Mouse (Mus musculus): ENCODE measurements at regions not wholly inside any gene's neighbourhood (a gene's known extent, or its start where the extent isn't known, plus 50 kb on each side); places are given as distances from the start of the nearest gene placed in this dataset.

- Histone ChIP-seq H3K4me3 (ENCODE audit: low read depth, low read length) (no peak overlapping the region), H3K9me3 (ENCODE audit: control insufficient read depth, low read length) (no peaks in the 10 kb centered on the region), H3K27ac (ENCODE audit: low read depth, low read length) (no peak overlapping the region), H3K36me3 (ENCODE audit: control insufficient read depth, insufficient read depth, low read length) (no peaks in the 10 kb centered on the region), H3K4me2 (replicated peaks; ENCODE audit: low read depth, low read length) (no peak overlapping the region), H3K27me3 (ENCODE audit: control insufficient read depth, insufficient read depth, low read length) (no peaks in the 10 kb centered on the region), H3K4me1 (replicated peaks; ENCODE audit: control insufficient read depth, insufficient read depth, low read length) (no peaks in the 10 kb centered on the region), H3K9ac (ENCODE audit: low read depth, low read length) (no peak overlapping the region)
- ATAC-seq (ENCODE audit: low FRiP score) = no peak
- no peak for DNase-seq (ENCODE audit: low spot score)
- 84% methylated on average over 3 of the region's 3 CpGs for WGBS
Observed at GRCm38 (mm10) chr4:21170734-21171133, 515.0 kb downstream of the Prdm13 start.

- H3K4me1 ChIP-seq (replicated peaks; ENCODE audit: control insufficient read depth, insufficient read depth, low read length) = no peaks in the 10 kb centered on the region
- H3K4me2 ChIP-seq (replicated peaks; ENCODE audit: low read depth, low read length) = no peak overlapping the region
- ATAC-seq (ENCODE audit: low FRiP score) = peak; percentile 57; the same call in 1 of the 2 replicates
Observed at GRCm38 (mm10) chr4:21162124-21162523, 523.6 kb downstream of the Prdm13 start.

GRCm38 (mm10) chr4:21125892-21126291 lies 559.9 kb downstream of the Prdm13 start:
- no peak overlapping the region for H3K4me2 ChIP-seq (replicated peaks; ENCODE audit: low read depth, low read length)
- H3K4me1 ChIP-seq (replicated peaks; ENCODE audit: control insufficient read depth, insufficient read depth, low read length) = no peaks in the 10 kb centered on the region
- no peaks in the 10 kb centered on the region for H3K27me3 ChIP-seq (ENCODE audit: control insufficient read depth, insufficient read depth, low read length)
- no peak overlapping the region for H3K9ac ChIP-seq (ENCODE audit: low read depth, low read length)
- H3K27ac ChIP-seq (ENCODE audit: low read depth, low read length) = no peak overlapping the region
- DNase-seq (ENCODE audit: low spot score) (no peak), ATAC-seq (ENCODE audit: low FRiP score) (no peak)
- no peak overlapping the region for H3K4me3 ChIP-seq (ENCODE audit: low read depth, low read length)
- no peaks in the 10 kb centered on the region for H3K36me3 ChIP-seq (ENCODE audit: control insufficient read depth, insufficient read depth, low read length)
- 81% methylated on average over 1 of the region's 1 CpGs for WGBS
- no peaks in the 10 kb centered on the region for H3K9me3 ChIP-seq (ENCODE audit: control insufficient read depth, low read length)

More at GRCm38 (mm10) chr4:21162124-21162523, 523.6 kb downstream of the Prdm13 start:
- Histone ChIP-seq H3K9me3 (ENCODE audit: control insufficient read depth, low read length) (no peaks in the 10 kb centered on the region), H3K27me3 (ENCODE audit: control insufficient read depth, insufficient read depth, low read length) (no peaks in the 10 kb centered on the region), H3K27ac (ENCODE audit: low read depth, low read length) (no peak overlapping the region), H3K4me3 (ENCODE audit: low read depth, low read length) (no peak overlapping the region), H3K9ac (ENCODE audit: low read depth, low read length) (no peak overlapping the region), H3K36me3 (ENCODE audit: control insufficient read depth, insufficient read depth, low read length) (no peaks in the 10 kb centered on the region)
- DNase-seq (ENCODE audit: low spot score) = no peak

GRCm38 (mm10) chr4:21095741-21096140 lies 590.0 kb downstream of the Prdm13 start:
- Histone ChIP-seq H3K27me3 (ENCODE audit: control insufficient read depth, insufficient read depth, low read length) (no peaks in the 10 kb centered on the region), H3K9ac (ENCODE audit: low read depth, low read length) (no peak overlapping the region), H3K4me3 (ENCODE audit: low read depth, low read length) (no peak overlapping the region), H3K36me3 (ENCODE audit: control insufficient read depth, insufficient read depth, low read length) (no peaks in the 10 kb centered on the region), H3K4me1 (replicated peaks; ENCODE audit: control insufficient read depth, insufficient read depth, low read length) (no peaks in the 10 kb centered on the region), H3K27ac (ENCODE audit: low read depth, low read length) (no peak overlapping the region), H3K9me3 (ENCODE audit: control insufficient read depth, low read length) (no peaks in the 10 kb centered on the region), H3K4me2 (replicated peaks; ENCODE audit: low read depth, low read length) (no peak overlapping the region)
- WGBS = 48% methylated on average over 1 of the region's 1 CpGs
- peak; percentile 89 for ATAC-seq (ENCODE audit: low FRiP score)
- DNase-seq (ENCODE audit: low spot score) = no peak

DNA sequence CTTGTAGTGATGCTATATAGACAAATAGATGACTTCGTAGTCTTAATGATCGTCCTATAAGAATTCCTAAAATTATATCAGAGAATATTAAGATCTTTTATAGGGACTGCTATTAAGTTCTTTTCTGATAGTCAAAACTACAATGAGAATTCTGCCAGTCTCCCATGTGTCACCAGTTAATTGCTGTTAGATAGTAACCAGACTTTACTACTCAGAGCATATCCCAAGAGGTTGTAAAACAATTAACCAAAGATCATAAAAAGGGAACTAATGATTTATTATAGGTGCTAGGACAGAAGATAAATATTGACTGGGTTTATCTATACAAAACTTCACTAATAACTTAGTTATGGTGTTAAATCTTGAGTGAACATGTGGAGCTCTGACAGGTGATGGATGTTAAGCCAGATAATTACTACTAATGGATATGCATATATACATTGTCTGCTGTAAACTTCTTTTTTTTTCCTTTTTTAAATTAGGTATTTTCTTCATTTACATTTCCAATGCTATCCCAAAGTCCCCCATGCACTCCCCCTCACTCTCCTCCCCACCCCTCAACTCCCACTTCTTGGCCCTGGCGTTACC lies 615.5 kb downstream of the Prdm13 start:
- WGBS = 91% methylated on average over 3 of the region's 3 CpGs
- no peaks in the 10 kb centered on the region for H3K9me3 ChIP-seq (ENCODE audit: control insufficient read depth, low read length)

More for the DNA sequence above, 615.5 kb downstream of the Prdm13 start:
- H3K4me2 ChIP-seq (replicated peaks; ENCODE audit: low read depth, low read length) = no peak overlapping the region
- no peak overlapping the region for H3K4me3 ChIP-seq (ENCODE audit: low read depth, low read length)
- H3K27ac ChIP-seq (ENCODE audit: low read depth, low read length) = no peak overlapping the region
- ATAC-seq (ENCODE audit: low FRiP score) (no peak), DNase-seq (ENCODE audit: low spot score) (no peak)
- no peaks in the 10 kb centered on the region for H3K4me1 ChIP-seq (replicated peaks; ENCODE audit: control insufficient read depth, insufficient read depth, low read length)
- H3K9ac ChIP-seq (ENCODE audit: low read depth, low read length) = no peak overlapping the region
- H3K36me3 ChIP-seq (ENCODE audit: control insufficient read depth, insufficient read depth, low read length) = no peaks in the 10 kb centered on the region
- no peaks in the 10 kb centered on the region for H3K27me3 ChIP-seq (ENCODE audit: control insufficient read depth, insufficient read depth, low read length)

Measured in hindbrain, embryonic 11.5 days (tissue).